Mouse (Mus musculus): ENCODE results near the gene Cyp17a1. TPM values are rescaled to one million over a fixed set of nuclear protein-coding genes. Genes with fewer than 3 reads are reported as not detected.

Cyp17a1 gene
- total and polyA plus RNA-seq, 2 experiments from 2014 or later, result not detected

DNA sequence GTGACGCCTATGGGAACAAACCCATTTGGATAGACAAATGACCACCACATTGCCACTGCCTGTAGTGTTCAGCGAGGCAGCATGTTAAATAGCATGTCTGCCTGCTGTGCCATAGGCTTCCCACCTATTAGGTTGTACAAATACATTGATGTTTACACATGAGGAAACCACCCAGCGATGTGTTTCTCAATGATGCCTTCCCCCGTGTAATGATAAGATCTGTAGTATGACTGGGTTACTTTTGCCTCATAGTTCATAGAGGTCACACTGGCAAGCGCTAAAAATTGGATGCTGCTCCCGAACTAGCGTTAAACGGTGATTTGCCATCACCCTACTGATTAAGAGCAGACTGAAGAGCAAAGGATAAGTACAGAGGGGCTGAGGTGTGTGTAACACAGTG lies 10.8 kb downstream of the Cyp17a1 start:
- TF ChIP-seq CTCF (IDR thresholded peaks at IDR 0.05; ENCODE audit: low read depth), result no peak
- WGBS, result 89% methylated on average over 8 of the region's 8 CpGs
- H3K9ac ChIP-seq (replicated peaks; ENCODE audit: low read length), result no peak overlapping the region
- no peaks in the 10 kb centered on the region for H3K36me3 ChIP-seq (ENCODE audit: insufficient read depth, low read length)
- H3K4me1 ChIP-seq (ENCODE audit: insufficient read depth, low read length), result no peaks in the 10 kb centered on the region
- H3K27me3 ChIP-seq (ENCODE audit: insufficient read depth, low read length), result no peaks in the 10 kb centered on the region
- ATAC-seq (no peak), DNase-seq (ENCODE audit: low spot score) (no peak)
- no peak overlapping the region for H3K27ac ChIP-seq
- no peak overlapping the region for H3K4me2 ChIP-seq (ENCODE audit: low read depth, low read length)
- H3K9me3 ChIP-seq (ENCODE audit: low read length), result no peaks in the 10 kb centered on the region
- no peak overlapping the region for H3K4me3 ChIP-seq (ENCODE audit: low read length)

DNA sequence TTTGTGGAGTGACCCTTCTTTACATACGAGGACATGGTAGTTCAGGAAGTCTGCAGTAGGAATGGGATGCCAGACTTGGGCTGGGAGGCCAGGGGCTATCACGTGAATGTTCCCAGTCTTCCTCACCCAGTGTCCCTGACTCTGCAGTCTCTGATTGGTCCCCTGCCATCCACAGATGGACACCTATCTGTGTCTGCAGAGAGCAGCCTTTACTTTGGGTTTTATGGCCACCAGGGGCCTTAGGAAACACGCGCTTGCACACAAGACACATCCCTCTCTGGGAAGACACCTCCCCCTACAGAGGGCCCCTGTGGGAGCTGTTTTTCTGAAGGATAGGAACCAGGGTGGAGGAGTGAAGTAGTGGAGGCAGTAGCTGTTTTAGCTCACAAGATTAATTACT lies 11.5 kb downstream of the Cyp17a1 start:
- H3K4me2 ChIP-seq (ENCODE audit: low read depth, low read length), result no peak overlapping the region
- H3K27me3 ChIP-seq (ENCODE audit: insufficient read depth, low read length), result no peaks in the 10 kb centered on the region
- ATAC-seq, result no peak
- 65% methylated on average over 4 of the region's 4 CpGs for whole genome bisulfite sequencing
- DNase-seq (ENCODE audit: low spot score), result no peak
- H3K27ac ChIP-seq, result no peak overlapping the region
- no peaks in the 10 kb centered on the region for H3K4me1 ChIP-seq (ENCODE audit: insufficient read depth, low read length)
- 0 out of 2 replicates have a peak, but pooled peaks have one; percentile 14 for TF ChIP-seq CTCF (IDR thresholded peaks at IDR 0.05; ENCODE audit: low read depth)
- no peaks in the 10 kb centered on the region for H3K9me3 ChIP-seq (ENCODE audit: low read length)
- H3K4me3 ChIP-seq (ENCODE audit: low read length), result no peak overlapping the region
- H3K9ac ChIP-seq (replicated peaks; ENCODE audit: low read length), result no peak overlapping the region
- no peaks in the 10 kb centered on the region for H3K36me3 ChIP-seq (ENCODE audit: insufficient read depth, low read length)

DNA sequence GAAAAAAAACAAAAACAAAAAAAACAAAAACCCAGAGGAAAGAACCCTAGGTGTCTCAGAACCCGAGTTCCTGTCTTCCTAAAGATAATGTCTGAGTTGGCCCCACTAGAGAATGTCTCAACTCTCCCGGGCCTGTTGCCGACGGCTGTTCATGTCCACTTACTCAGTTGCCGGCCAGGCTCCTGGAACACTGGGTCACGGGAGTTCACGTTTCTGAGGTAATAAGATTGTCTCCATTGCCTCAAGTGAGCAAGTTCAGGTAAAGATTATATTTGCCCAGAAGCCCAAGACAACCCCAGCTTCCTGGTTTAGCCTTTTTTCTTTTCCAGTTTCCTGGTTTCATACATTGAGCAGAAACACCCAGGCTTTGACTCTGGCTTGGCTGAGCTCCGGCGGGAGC lies 14.1 kb downstream of the Cyp17a1 start:
- H3K27ac ChIP-seq, result no peak overlapping the region
- H3K4me1 ChIP-seq (ENCODE audit: insufficient read depth, low read length), result no peaks in the 10 kb centered on the region
- no peak for TF ChIP-seq CTCF (IDR thresholded peaks at IDR 0.05; ENCODE audit: low read depth)
- H3K9me3 ChIP-seq (ENCODE audit: low read length), result no peaks in the 10 kb centered on the region
- no peak for DNase-seq (ENCODE audit: low spot score)
- no peak overlapping the region for H3K9ac ChIP-seq (replicated peaks; ENCODE audit: low read length)
- no peak for ATAC-seq
- WGBS, result 87% methylated on average over 9 of the region's 9 CpGs
- no peaks in the 10 kb centered on the region for H3K27me3 ChIP-seq (ENCODE audit: insufficient read depth, low read length)
- H3K4me2 ChIP-seq (ENCODE audit: low read depth, low read length), result no peak overlapping the region
- H3K36me3 ChIP-seq (ENCODE audit: insufficient read depth, low read length), result peaks cover 22% of the 10 kb centered on the region
- no peak overlapping the region for H3K4me3 ChIP-seq (ENCODE audit: low read length)

DNA sequence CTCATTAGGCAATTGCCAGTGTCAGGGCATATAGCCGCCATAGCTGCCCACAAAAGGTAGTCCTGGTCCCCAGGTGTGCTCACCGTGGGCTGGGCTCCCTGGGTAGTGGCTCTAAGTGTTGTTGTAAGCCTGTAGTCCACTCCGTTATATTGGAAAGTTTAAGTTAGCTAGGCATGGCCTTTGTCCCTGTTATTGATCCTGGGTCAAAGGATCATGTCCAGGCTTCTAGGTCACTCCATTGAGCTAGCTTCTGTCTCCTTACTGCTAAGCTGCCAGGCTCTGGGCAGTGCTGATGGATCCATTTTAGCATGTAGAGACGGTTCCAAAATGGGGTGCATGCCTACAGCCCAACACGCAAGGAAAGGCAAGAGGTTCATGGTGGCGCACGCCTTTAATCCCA lies 14.6 kb downstream of the Cyp17a1 start:
- Histone ChIP-seq H3K4me1 (ENCODE audit: insufficient read depth, low read length) (no peaks in the 10 kb centered on the region), H3K9ac (replicated peaks; ENCODE audit: low read length) (no peak overlapping the region), H3K36me3 (ENCODE audit: insufficient read depth, low read length) (peaks cover 26% of the 10 kb centered on the region), H3K27me3 (ENCODE audit: insufficient read depth, low read length) (no peaks in the 10 kb centered on the region), H3K27ac (no peak overlapping the region), H3K4me3 (ENCODE audit: low read length) (no peak overlapping the region), H3K4me2 (ENCODE audit: low read depth, low read length) (no peak overlapping the region), H3K9me3 (ENCODE audit: low read length) (no peaks in the 10 kb centered on the region)
- DNase-seq (ENCODE audit: low spot score), result no peak
- TF ChIP-seq CTCF (IDR thresholded peaks at IDR 0.05; ENCODE audit: low read depth), result no peak
- no peak for ATAC-seq
- WGBS, result 96% methylated on average over 7 of the region's 7 CpGs

DNA sequence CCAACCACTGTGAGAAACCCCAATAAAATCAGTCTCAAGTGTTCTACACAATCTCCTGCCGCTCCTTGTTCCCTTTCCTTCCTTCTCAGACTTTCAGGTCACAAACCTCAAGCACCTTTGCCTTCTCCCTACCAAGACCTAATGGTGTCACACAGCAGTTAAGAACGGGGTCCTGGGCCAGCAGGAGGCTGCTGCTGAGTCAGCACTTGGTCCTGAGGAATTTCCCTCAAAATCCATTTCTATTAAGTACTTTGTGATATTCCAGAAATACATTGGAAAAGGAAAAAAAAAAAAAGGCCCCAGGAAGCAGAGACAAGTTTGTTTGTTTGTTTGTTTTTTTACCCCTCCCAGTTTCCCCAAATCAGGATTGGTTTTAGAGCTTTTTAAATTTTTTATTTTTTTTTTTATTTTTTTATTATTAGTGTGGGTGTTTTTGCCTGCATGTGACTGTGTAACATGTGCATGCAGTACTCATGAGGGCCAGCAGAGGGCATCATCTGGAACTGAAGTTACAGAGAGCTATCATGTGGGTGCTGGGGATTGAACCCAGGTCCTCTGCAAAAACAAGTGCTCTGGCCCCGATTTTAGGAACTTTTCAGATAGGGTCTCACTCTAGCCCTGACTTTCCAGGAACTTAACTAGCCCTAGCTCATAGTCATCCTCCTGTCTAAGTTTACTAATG lies 15.5 kb downstream of the Cyp17a1 start:
- WGBS, result 96% methylated on average over 3 of the region's 3 CpGs

DNA sequence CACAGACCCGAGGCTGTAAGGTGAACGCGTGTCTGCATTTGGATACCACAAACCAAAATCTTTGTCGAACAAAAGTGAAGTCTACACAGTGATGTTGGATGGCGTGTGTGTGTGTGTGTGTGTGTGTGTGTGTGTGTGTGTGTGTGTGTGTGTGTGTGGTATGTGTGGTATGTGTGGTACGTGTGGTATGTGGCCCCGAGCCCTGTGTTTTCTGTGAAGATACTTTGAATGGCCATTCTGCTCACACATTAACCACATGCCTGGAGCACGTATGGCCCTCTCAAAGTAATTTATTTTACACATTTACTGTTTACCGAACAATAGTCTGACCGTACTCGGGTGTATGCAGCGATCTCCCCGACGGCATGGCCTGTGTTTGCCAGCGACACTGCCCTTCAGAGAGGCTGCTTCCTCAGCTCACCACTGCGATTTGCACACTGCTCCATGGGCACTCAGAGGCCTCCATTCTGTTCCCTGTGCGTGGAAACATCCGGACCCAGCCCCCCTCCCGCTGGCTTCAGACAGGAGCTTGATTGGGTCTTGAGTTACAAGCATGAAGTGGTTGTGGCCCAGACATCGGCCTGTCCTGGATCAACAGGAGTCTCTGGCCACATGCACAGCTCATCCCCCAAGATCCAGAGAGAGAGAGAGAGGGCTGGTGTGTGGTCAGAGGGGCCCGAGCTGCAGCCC lies 16.7 kb downstream of the Cyp17a1 start:
- Histone ChIP-seq H3K27ac (no peak overlapping the region), H3K36me3 (ENCODE audit: insufficient read depth, low read length) (peaks cover 30% of the 10 kb centered on the region), H3K4me2 (ENCODE audit: low read depth, low read length) (no peak overlapping the region), H3K27me3 (ENCODE audit: insufficient read depth, low read length) (no peaks in the 10 kb centered on the region), H3K9ac (replicated peaks; ENCODE audit: low read length) (no peak overlapping the region), H3K4me1 (ENCODE audit: insufficient read depth, low read length) (no peaks in the 10 kb centered on the region), H3K9me3 (ENCODE audit: low read length) (no peaks in the 10 kb centered on the region), H3K4me3 (ENCODE audit: low read length) (no peak overlapping the region)
- WGBS, result 94% methylated on average over 21 of the region's 21 CpGs
- no peak for DNase-seq (ENCODE audit: low spot score)
- TF ChIP-seq CTCF (IDR thresholded peaks at IDR 0.05; ENCODE audit: low read depth), result no peak
- ATAC-seq, result no peak

More for the DNA sequence above, 15.5 kb downstream of the Cyp17a1 start:
- H3K4me3 ChIP-seq (ENCODE audit: low read length), result no peak overlapping the region
- H3K9me3 ChIP-seq (ENCODE audit: low read length), result no peaks in the 10 kb centered on the region
- H3K4me2 ChIP-seq (ENCODE audit: low read depth, low read length), result no peak overlapping the region
- no peak overlapping the region for H3K9ac ChIP-seq (replicated peaks; ENCODE audit: low read length)
- DNase-seq (ENCODE audit: low spot score) (peak; percentile 38), ATAC-seq (no peak)
- TF ChIP-seq CTCF (IDR thresholded peaks at IDR 0.05; ENCODE audit: low read depth), result peak; percentile 60
- peaks cover 30% of the 10 kb centered on the region for H3K36me3 ChIP-seq (ENCODE audit: insufficient read depth, low read length)
- H3K4me1 ChIP-seq (ENCODE audit: insufficient read depth, low read length), result no peaks in the 10 kb centered on the region
- no peaks in the 10 kb centered on the region for H3K27me3 ChIP-seq (ENCODE audit: insufficient read depth, low read length)
- H3K27ac ChIP-seq, result no peak overlapping the region

DNA sequence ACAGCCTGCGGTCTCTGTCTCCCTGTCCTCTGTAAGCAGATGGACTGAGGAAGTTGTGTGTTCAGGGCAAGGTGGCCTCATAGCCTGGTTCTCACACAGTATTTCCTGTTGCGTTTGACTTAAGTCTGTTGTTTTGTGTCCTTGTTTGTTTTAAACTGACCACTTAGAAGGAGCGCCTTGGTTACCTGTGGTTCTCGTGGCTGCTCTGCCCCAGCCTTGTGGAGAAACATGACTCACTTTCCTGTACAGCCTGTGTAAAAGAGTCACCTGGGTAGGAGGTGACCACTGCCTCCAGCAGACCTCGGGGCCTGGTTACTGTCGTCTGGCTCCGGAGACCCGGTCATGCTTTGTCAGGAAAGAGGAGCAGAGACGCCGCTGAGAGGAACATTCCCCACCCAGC lies 17.3 kb downstream of the Cyp17a1 start:
- Histone ChIP-seq H3K27ac (no peak overlapping the region), H3K4me3 (ENCODE audit: low read length) (no peak overlapping the region), H3K9ac (replicated peaks; ENCODE audit: low read length) (no peak overlapping the region), H3K36me3 (ENCODE audit: insufficient read depth, low read length) (peaks cover 30% of the 10 kb centered on the region), H3K27me3 (ENCODE audit: insufficient read depth, low read length) (no peaks in the 10 kb centered on the region), H3K4me1 (ENCODE audit: insufficient read depth, low read length) (no peaks in the 10 kb centered on the region), H3K9me3 (ENCODE audit: low read length) (no peaks in the 10 kb centered on the region), H3K4me2 (ENCODE audit: low read depth, low read length) (no peak overlapping the region)
- no peak for ATAC-seq
- WGBS, result 93% methylated on average over 10 of the region's 10 CpGs
- no peak for TF ChIP-seq CTCF (IDR thresholded peaks at IDR 0.05; ENCODE audit: low read depth)
- DNase-seq (ENCODE audit: low spot score), result no peak
